In the genomic region with DNA sequence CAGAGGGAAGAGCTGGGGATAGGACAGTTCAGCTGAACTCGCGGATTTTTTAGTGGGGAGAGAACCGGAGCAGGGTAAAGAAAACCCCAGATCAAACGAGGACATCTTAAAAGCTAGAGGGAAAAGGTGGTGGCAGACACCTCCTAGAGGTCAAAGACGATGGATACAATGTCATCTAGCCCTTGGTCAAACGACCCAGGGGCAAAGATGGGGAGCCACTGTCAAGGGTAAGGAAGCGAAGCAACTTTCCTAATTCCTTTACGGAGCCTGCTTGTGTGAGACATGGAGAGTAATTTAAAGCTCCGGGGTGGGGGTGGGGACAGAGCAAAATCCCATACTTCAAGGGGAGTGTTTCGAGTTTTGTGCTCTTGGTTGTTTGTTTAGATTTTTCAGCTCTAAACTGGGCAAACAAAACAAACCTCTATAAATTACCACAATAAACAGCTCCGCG, we compare ENCODE assay signal across 8 mouse cellular contexts. TPM values are rescaled to one million over a fixed set of nuclear protein-coding genes. Genes with fewer than 3 reads are reported as not detected.
DNase-seq lines count a peak whose midpoint lies in the region; ATAC-seq and TF ChIP-seq lines count a peak whose summit lies in the region.

No protein-coding gene starts in this region.

- H3K4me1 ChIP-seq in cerebellum, adult 2 months (ENCODE audit: control insufficient read depth, insufficient read depth, low read length) = peaks cover 4% of the 10 kb centered on the region; the same call in 1 of the 2 replicates
- H3K4me1 ChIP-seq in heart, embryonic 10.5 days = peaks cover 23% of the 10 kb centered on the region
- H3K4me1 ChIP-seq in kidney, embryonic 16.5 days (ENCODE audit: insufficient read depth, low read length) = peaks cover 34% of the 10 kb centered on the region

- peak overlapping the region; percentile 99 for H3K27ac ChIP-seq in cerebellum, adult 2 months (ENCODE audit: insufficient read depth, low read length)
- peak overlapping the region; percentile 94 for H3K27ac ChIP-seq in heart, embryonic 10.5 days
- H3K27ac ChIP-seq in kidney, embryonic 16.5 days (ENCODE audit: low read length) = peak overlapping the region; percentile 100

- no peaks in the 10 kb centered on the region for H3K36me3 ChIP-seq in heart, embryonic 10.5 days
- no peaks in the 10 kb centered on the region for H3K36me3 ChIP-seq in kidney, embryonic 16.5 days (ENCODE audit: insufficient read depth, low read length)
- H3K36me3 ChIP-seq in splenic B cell, adult 2 months (ENCODE audit: control insufficient read depth, insufficient read depth, low read length, poor library complexity, severe bottlenecking) = no peaks in the 10 kb centered on the region; the same call in 1 of the 2 replicates

- ATAC-seq in kidney, embryonic 16.5 days (ENCODE audit: low FRiP score, low TSS enrichment) = no peak
- peak; percentile 16; the same call in 1 of the 2 replicates for ATAC-seq in megakaryocyte, adult 5-6 weeks (ENCODE audit: poor library complexity, severe bottlenecking)

- DNase-seq in gastrocnemius, postnatal 25 days = peak; percentile 22
- DNase-seq in gastrocnemius, postnatal 4 days (ENCODE audit: low spot score in 2 of 2) = no peak
- DNase-seq in cerebellum, adult 2 months = peak in 1 of 2 experiments; percentile 62
- DNase-seq in heart, embryonic 10.5 days (ENCODE audit: low spot score) = no peak
- peak; percentile 75 for DNase-seq in splenic B cell, adult 2 months (ENCODE audit: low read depth, low spot score)
- no peak for DNase-seq in left cerebral cortex, postnatal 10 days (ENCODE audit: extremely low spot score in 1 of 2, low spot score in 2 of 2)

- no peak for TF ChIP-seq POLR2A in cerebellum, adult 2 months (IDR thresholded peaks at IDR 0.05; ENCODE audit: borderline replicate concordance, insufficient read depth, low read length)

- H3K4me3 ChIP-seq in cerebellum, adult 2 months (replicated peaks; ENCODE audit: insufficient read depth, low read depth, low read length) = peak overlapping the region; percentile 91
- peak overlapping the region; percentile 71 for H3K4me3 ChIP-seq in heart, embryonic 10.5 days
- H3K4me3 ChIP-seq in kidney, embryonic 16.5 days (ENCODE audit: low read length) = peak overlapping the region; percentile 72

- H3K9ac ChIP-seq in kidney, embryonic 16.5 days (replicated peaks; ENCODE audit: low read length) = peak overlapping the region; percentile 89

- peak overlapping the region; percentile 77 for H3K4me2 ChIP-seq in kidney, embryonic 16.5 days (replicated peaks; ENCODE audit: low read depth, low read length)

- no peaks in the 10 kb centered on the region for H3K27me3 ChIP-seq in cerebellum, adult 2 months (ENCODE audit: control insufficient read depth, insufficient read depth, low read length)
- no peaks in the 10 kb centered on the region for H3K27me3 ChIP-seq in heart, embryonic 10.5 days (ENCODE audit: insufficient read depth, poor library complexity, severe bottlenecking)
- H3K27me3 ChIP-seq in kidney, embryonic 16.5 days (ENCODE audit: insufficient read depth, low read length) = 0 out of 2 replicates have a peak, but pooled peaks cover 3% of the 10 kb centered on the region
- H3K27me3 ChIP-seq in splenic B cell, adult 2 months (ENCODE audit: control insufficient read depth, insufficient read depth, low read length, poor library complexity, severe bottlenecking) = no peaks in the 10 kb centered on the region

- WGBS in cerebellum, adult 2 months = under 1% methylated on average over 12 of the region's 12 CpGs
- under 1% methylated on average over 12 of the region's 12 CpGs for WGBS in heart, embryonic 10.5 days
- under 1% methylated on average over 12 of the region's 12 CpGs for WGBS in kidney, embryonic 16.5 days

- peak; percentile 44; the same call in 1 of the 2 replicates for TF ChIP-seq CTCF in cerebellum, adult 2 months (IDR thresholded peaks at IDR 0.05; ENCODE audit: borderline replicate concordance, insufficient read depth, low read depth, low read length)

- no peaks in the 10 kb centered on the region for H3K9me3 ChIP-seq in heart, embryonic 10.5 days
- no peaks in the 10 kb centered on the region for H3K9me3 ChIP-seq in kidney, embryonic 16.5 days (ENCODE audit: low read length)

- intact Hi-C loops in left cerebral cortex, postnatal 10 days (cut with DNase I) = no loop called here

RNA-seq across cellular contexts. Expression of a gene that starts 0.3 kb away (rescaled TPM):
- total RNA-seq in gastrocnemius, postnatal 25 days (2021) = 10 to 100 TPM; 22.4 to 28.2 TPM
- total RNA-seq in gastrocnemius, postnatal 4 days (2021) = 10 to 100 TPM; 20.4 to 23.2 TPM
- polyA plus RNA-seq in cerebellum, adult 2 months (2012; rRNA removed) = 47.0 and 47.8 TPM in 2 replicates
- 58.9 and 62.8 TPM in 2 replicates for polyA plus RNA-seq in heart, embryonic 10.5 days (2016; fragmentation: Nextera tagmentation; extraction: Ambion mirVana)
- polyA plus RNA-seq in kidney, embryonic 16.5 days (2015; fragmentation: Nextera tagmentation; extraction: Ambion mirVana) = 50.1 and 51.3 TPM in 2 replicates
- 11.9 and 14.2 TPM in 2 replicates for total RNA-seq in megakaryocyte, adult 5-6 weeks (2015)
- 9.9 and 12.1 TPM in 2 replicates for total RNA-seq in megakaryocyte, adult 5-6 weeks (2017)
- 10 to 100 TPM; 19.3 to 22.2 TPM for total RNA-seq in left cerebral cortex, postnatal 10 days (2021)

RNA-seq across cellular contexts. Expression of a gene that starts 0.4 kb away (rescaled TPM):
- total RNA-seq in gastrocnemius, postnatal 25 days (2021) = 1 to 10 TPM; 1.7 TPM
- 10 to 100 TPM; 15.6 TPM for total RNA-seq in gastrocnemius, postnatal 4 days (2021)
- 2.0 and 3.5 TPM in 2 replicates for polyA plus RNA-seq in cerebellum, adult 2 months (2012; rRNA removed)
- polyA plus RNA-seq in heart, embryonic 10.5 days (2016; fragmentation: Nextera tagmentation; extraction: Ambion mirVana) = 0.73 TPM in 1 of 2 replicates, not detected in the other
- 0.87 TPM in 1 of 2 replicates, not detected in the other for polyA plus RNA-seq in kidney, embryonic 16.5 days (2015; fragmentation: Nextera tagmentation; extraction: Ambion mirVana)
- 6.0 and 6.9 TPM in 2 replicates for total RNA-seq in megakaryocyte, adult 5-6 weeks (2015)
- 70.6 and 78.2 TPM in 2 replicates for total RNA-seq in megakaryocyte, adult 5-6 weeks (2017)
- 10 to 100 TPM; 13.8 to 16.7 TPM for total RNA-seq in left cerebral cortex, postnatal 10 days (2021)

RNA-seq across cellular contexts. Expression of a gene that starts 1.5 kb away (rescaled TPM):
- total RNA-seq in gastrocnemius, postnatal 25 days (2021) = 10 to 100 TPM; 12.1 to 12.5 TPM
- total RNA-seq in gastrocnemius, postnatal 4 days (2021) = 100 to 1,000 TPM; 126 to 168 TPM
- 2.2 and 4.8 TPM in 2 replicates for polyA plus RNA-seq in cerebellum, adult 2 months (2012; rRNA removed)
- polyA plus RNA-seq in heart, embryonic 10.5 days (2016; fragmentation: Nextera tagmentation; extraction: Ambion mirVana) = 3.4 and 8.2 TPM in 2 replicates
- 7.0 and 7.5 TPM in 2 replicates for polyA plus RNA-seq in kidney, embryonic 16.5 days (2015; fragmentation: Nextera tagmentation; extraction: Ambion mirVana)
- 43.3 and 49.5 TPM in 2 replicates for total RNA-seq in megakaryocyte, adult 5-6 weeks (2015)
- total RNA-seq in megakaryocyte, adult 5-6 weeks (2017) = 3,888 and 4,875 TPM in 2 replicates
- 10 to 100 TPM; 34.2 to 37.9 TPM for total RNA-seq in left cerebral cortex, postnatal 10 days (2021)

RNA-seq across cellular contexts. Expression of a gene that starts 1.7 kb away (rescaled TPM):
- 1 to 10 TPM; 4.5 to 5.3 TPM for total RNA-seq in gastrocnemius, postnatal 25 days (2021)
- total RNA-seq in gastrocnemius, postnatal 4 days (2021) = 1 to 10 TPM; 3.2 to 3.8 TPM
- polyA plus RNA-seq in cerebellum, adult 2 months (2012; rRNA removed) = 8.0 and 9.3 TPM in 2 replicates
- polyA plus RNA-seq in heart, embryonic 10.5 days (2016; fragmentation: Nextera tagmentation; extraction: Ambion mirVana) = 2.8 and 3.5 TPM in 2 replicates
- polyA plus RNA-seq in kidney, embryonic 16.5 days (2015; fragmentation: Nextera tagmentation; extraction: Ambion mirVana) = 11.1 and 16.9 TPM in 2 replicates
- total RNA-seq in megakaryocyte, adult 5-6 weeks (2015) = 10.2 and 11.9 TPM in 2 replicates
- total RNA-seq in megakaryocyte, adult 5-6 weeks (2017) = 14.8 and 14.9 TPM in 2 replicates
- total RNA-seq in left cerebral cortex, postnatal 10 days (2021) = 1 to 10 TPM; 2.9 to 3.0 TPM

RNA-seq across cellular contexts. Expression of a gene that starts 19.7 kb away (rescaled TPM):
- total RNA-seq in gastrocnemius, postnatal 25 days (2021) = 10 to 100 TPM in 1 of 2 experiments, 1 to 10 TPM in 1; 7.1 to 11.4 TPM
- total RNA-seq in gastrocnemius, postnatal 4 days (2021) = 100 to 1,000 TPM; 150 TPM
- polyA plus RNA-seq in cerebellum, adult 2 months (2012; rRNA removed) = 4.5 and 6.3 TPM in 2 replicates
- polyA plus RNA-seq in heart, embryonic 10.5 days (2016; fragmentation: Nextera tagmentation; extraction: Ambion mirVana) = 3.4 and 5.1 TPM in 2 replicates
- polyA plus RNA-seq in kidney, embryonic 16.5 days (2015; fragmentation: Nextera tagmentation; extraction: Ambion mirVana) = 3.1 and 3.7 TPM in 2 replicates
- 319 and 351 TPM in 2 replicates for total RNA-seq in megakaryocyte, adult 5-6 weeks (2015)
- 146 and 157 TPM in 2 replicates for total RNA-seq in megakaryocyte, adult 5-6 weeks (2017)
- total RNA-seq in left cerebral cortex, postnatal 10 days (2021) = 10 to 100 TPM; 10.2 to 10.9 TPM

Comparison
In these comparisons a context has a peak if more than half of its experiments do, and no peak if none do; other contexts are left out.
1. DNase-seq: peak in gastrocnemius, postnatal 25 days (single experiment) and splenic B cell, adult 2 months (single experiment); none in gastrocnemius, postnatal 4 days (0 of 2), heart, embryonic 10.5 days (single experiment) and left cerebral cortex, postnatal 10 days (0 of 2).
2. Peak in every context shown above with its lines, with median percentiles within 50 percentile points of each other: H3K27ac ChIP-seq and H3K4me3 ChIP-seq.